Mouse (Mus musculus) lung, postnatal 10 days (tissue): ENCODE results near the gene Rcan2.

Source experiments
- DNase-seq: peaks from one replicate; pipeline ENCODE4 v3.0.0; 2021

Rcan2 gene

GRCm38 (mm10) chr17:44088226-44088625 lies 287.1 kb downstream of the Rcan2 start:
- DNase-seq = no peak
